Mouse (Mus musculus) cerebral cortex, adult 2 months (tissue): ENCODE data around the gene Gatad2a.

Experiments used
- WGBS: fragments of 180-500 bp; shearing (Covaris S2); methylation state at CpG from one replicate; pipeline ENCODE4 v1.1.7; 2018; 5-methylcytosine and 5-hydroxymethylcytosine counted together

The Gatad2a gene

DNA sequence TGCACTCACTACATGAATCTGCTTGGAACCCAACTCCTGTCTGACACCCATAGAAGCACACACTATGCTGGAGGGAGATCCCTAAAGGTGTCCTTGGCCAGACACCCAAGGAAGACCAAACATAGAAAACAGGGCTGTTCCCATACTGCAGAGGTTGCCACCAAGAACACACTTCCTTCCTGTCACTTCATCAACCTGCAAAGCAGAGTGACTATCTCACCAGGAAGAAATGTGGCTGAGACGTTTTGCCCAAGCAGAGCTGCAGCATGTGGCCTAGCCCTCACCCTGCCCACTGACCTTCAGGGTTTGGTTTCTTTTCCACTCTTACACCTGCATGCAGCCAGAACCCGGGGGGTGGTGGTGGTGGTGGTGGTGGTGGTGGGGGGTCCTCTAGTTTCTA is 62.4 kb downstream of the Gatad2a start:
- 89% methylated on average over 2 of the region's 2 CpGs for WGBS

DNA sequence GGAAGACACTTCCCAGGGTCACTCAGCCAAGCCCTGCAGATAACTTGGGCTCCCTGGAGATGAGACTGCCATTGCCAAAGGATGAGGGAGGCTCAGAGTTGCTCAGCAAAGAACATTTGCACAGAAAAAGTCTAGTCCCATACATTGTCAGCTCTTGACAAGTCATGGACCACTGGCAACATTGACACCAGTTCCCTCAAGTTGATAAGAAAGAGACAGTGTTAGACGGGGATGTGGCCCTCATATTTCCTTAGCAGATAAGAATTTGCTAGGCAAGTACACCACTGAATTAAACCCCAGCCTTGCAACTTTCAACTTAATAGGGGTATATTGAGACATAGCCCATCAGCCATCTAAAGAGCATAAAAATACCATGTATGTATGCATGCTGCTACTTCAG is 72.2 kb downstream of the Gatad2a start:
- 93% methylated on average over 1 of the region's 1 CpGs for WGBS

GRCm38 (mm10) chr8:69921141-69921540 is 75.0 kb downstream of the Gatad2a start:
- 70% methylated on average over 2 of the region's 2 CpGs for WGBS

GRCm38 (mm10) chr8:69919876-69920662 is 76.1 kb downstream of the Gatad2a start:
- WGBS, result 50% methylated on average over 11 of the region's 11 CpGs

DNA sequence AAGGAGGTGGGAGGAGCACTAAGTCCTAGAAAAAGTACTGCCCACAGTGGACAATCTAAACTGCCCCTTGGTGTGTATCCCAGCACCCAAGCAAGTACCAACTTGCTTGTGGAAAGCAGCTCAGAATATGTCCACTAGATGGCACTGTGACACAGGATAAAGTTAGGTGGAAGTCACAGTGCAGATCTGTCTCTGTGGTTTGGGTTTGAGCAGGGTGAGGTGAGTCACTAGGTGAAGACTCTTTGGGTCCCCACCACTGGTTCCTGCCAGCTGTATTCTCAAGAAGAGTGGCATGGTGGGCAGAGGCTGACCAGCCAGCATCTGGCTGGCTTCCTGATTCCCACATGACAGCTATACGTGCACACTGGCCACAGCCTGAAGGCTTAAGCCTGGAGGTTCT is 77.2 kb downstream of the Gatad2a start:
- WGBS, result 59% methylated on average over 1 of the region's 1 CpGs

DNA sequence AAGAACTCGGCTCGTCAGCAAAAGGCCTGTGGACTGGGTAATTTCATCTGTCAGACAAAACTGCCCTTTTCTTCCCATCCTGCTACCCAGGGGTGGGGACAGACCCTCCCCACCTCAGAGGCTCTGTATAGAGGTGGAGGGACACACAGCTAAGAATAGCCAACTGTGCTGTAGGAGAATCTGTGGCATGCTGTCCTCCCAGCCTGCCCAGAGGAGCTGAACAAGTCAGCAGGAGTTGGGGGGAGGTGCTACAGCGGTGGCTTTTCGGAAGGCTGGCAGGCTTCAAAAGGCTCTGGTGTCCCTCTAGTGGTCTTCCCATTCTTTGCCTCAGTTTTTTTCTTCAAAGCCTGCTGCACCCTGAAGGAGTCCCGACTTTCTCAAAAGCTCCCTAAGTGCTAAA is 80.4 kb downstream of the Gatad2a start:
- 34% methylated on average over 5 of the region's 5 CpGs for WGBS

GRCm38 (mm10) chr8:69914526-69914925 is 81.7 kb downstream of the Gatad2a start:
- 80% methylated on average over 4 of the region's 4 CpGs for WGBS

DNA sequence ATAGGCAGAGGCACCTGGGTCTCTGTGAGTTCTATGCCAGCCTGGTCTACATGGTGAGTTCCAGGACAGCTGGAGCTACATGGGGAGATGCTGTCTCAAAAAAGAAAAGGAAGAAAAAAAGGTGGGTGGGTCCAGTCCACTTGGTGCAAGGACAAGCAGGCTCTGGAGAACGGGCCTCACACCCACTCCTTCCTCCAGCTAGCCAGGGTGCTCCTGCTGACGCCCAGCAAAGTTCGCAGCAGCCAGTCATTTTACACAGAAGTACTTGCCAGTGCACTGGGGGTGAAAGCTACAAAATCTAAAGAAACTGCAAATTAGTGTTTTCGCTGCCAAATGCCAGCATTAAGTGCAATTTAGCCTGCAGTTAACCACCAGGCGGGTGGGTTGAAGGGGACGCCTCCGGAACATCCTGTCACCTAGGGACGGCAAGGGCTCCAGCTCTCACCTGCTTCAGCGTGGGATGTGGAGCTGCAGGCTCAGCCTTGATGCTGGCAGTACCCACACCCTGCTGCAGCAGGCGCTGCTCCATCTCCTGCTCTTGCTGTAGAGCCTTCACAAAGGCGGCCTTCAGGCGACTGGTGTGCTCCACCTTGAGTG is 83.6 kb downstream of the Gatad2a start:
- 50% methylated on average over 12 of the region's 12 CpGs for WGBS

DNA sequence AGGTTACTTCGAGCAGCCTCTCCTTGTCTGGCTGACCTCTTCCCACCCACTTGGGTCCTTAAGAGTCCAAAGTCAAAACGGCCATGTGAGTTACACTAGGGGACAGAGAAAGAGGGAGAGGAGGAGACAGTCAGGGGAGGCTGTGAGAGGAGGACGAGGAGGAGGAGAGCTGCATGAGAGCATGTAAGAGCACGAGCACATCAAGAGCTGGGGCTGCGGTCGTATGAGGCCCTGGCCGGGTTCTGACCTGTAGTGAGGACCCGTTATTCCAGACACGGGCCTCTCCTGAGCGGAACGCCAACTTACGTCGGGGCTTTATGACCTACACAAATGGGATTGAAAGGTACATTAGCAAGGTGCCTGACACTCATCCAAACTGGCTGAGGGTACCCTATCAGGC is 84.3 kb downstream of the Gatad2a start:
- 91% methylated on average over 13 of the region's 13 CpGs for WGBS

GRCm38 (mm10) chr8:69907106-69907505 is 89.1 kb downstream of the Gatad2a start:
- 92% methylated on average over 2 of the region's 2 CpGs for WGBS

DNA sequence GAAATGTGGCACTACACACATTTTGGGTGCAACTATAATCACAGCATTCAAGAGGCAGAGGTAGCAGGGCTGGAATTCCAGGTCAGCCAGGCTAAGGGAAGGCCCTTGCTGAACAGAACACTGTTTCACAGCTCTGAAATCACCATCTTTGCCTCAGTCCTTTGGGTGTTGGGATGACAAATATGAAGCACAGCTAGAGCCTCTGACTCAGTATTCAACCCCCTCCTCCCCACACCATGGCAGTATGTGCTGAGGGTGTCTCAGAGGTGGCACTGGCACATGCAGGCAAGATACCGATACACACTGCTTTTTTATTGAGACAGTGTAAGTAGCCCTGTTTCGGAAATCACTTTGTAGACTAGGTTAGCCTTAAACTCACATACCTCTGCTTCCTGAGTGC is 89.9 kb downstream of the Gatad2a start:
- 70% methylated on average over 2 of the region's 2 CpGs for WGBS

- 75% methylated on average over 8 of the region's 8 CpGs for WGBS
Observed at GRCm38 (mm10) chr8:69904096-69904495, 92.1 kb downstream of the Gatad2a start.

DNA sequence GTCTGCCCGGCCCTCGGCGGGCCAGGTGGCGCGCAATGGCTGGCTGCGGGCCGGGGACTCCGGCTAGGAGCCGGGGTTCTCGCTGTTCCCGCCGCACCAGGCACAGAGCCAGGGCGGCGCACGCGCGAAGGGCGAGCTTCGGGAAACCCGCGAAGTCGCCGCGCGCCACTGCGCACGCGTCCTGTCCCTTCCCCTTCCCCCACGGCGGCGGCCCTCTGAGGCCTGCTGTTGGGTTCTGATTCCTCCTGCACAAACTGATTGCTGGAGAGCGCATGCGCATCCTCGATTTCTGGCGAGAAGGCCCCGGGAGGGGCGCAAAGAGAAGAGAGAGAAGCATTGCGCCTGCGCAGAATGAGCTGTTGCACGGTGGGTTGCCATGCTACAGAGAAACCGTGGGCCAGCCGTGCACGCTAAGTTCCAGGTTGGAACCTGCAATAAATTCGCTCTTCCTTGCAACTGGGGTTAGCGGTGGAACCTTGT is 93.1 kb downstream of the Gatad2a start:
- under 1% methylated on average over 45 of the region's 45 CpGs for WGBS

- WGBS, result 4% methylated on average over 89 of the region's 89 CpGs
Observed at GRCm38 (mm10) chr8:69902163-69903062, 93.8 kb downstream of the Gatad2a start, which contains the start of the genes Tssk6, Ndufa13 and Yjefn3. TSS of gene Tssk6 (plus strand) at chr8:69902184. TSS of gene Ndufa13 (minus strand) at chr8:69902558. TSS of gene Yjefn3 (minus strand) at chr8:69902712.

GRCm38 (mm10) chr8:69901484-69902162 is 94.6 kb downstream of the Gatad2a start:
- 2% methylated on average over 41 of the region's 41 CpGs for WGBS

- WGBS, result 8% methylated on average over 12 of the region's 12 CpGs
Observed at GRCm38 (mm10) chr8:69900895-69901451, 95.2 kb downstream of the Gatad2a start.

- 98% methylated on average over 2 of the region's 2 CpGs for WGBS
Observed at GRCm38 (mm10) chr8:69899876-69900275, 96.3 kb downstream of the Gatad2a start.

- WGBS, result 81% methylated on average over 6 of the region's 6 CpGs
Observed at GRCm38 (mm10) chr8:69897857-69898256, 98.3 kb downstream of the Gatad2a start.

GRCm38 (mm10) chr8:69895772-69896451 is 100.3 kb downstream of the Gatad2a start:
- 71% methylated on average over 4 of the region's 4 CpGs for WGBS

DNA sequence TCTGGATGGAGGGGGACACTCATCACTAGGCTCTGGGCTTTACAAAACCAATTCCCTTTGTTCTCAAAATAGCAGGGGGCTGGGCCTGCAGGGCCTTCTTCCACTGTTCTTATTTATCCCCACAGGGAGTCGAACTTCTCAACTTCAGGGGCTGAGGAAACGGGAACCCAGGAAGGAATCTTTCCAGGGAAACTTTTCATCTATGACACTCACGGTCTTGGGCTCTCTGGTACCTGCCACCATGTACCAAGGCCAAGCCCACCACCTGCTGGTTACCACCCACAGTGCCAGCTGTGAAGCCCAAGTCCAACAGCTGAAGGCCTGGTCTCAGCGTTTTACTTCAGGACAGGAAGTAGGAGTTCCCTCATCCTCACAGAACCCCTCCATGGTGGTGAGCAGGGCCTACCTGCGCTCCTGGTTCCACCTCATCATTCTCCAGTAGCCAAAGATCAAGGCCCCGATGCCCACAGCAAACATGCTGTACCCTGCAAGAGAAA is 101.3 kb downstream of the Gatad2a start:
- 52% methylated on average over 6 of the region's 6 CpGs for WGBS
